Mouse (Mus musculus): ENCODE results near the gene Zc3h12a.

The Zc3h12a gene

GRCm38 (mm10) chr4:125127305-125128084, at the start of gene Zc3h12a:
TSS of gene Zc3h12a (minus strand) at chr4:125127840.
- peak; percentile 90 for DNase-seq (ENCODE audit: low spot score)

GRCm38 (mm10) chr4:125176639-125177165, 49.1 kb upstream of the Zc3h12a start:
- peak; percentile 31 for DNase-seq (ENCODE audit: low spot score)

- no peak for DNase-seq (ENCODE audit: low spot score)
Measured at GRCm38 (mm10) chr4:125176190-125176589, 48.5 kb upstream of the Zc3h12a start.

GRCm38 (mm10) chr4:125175591-125175990, 48.0 kb upstream of the Zc3h12a start:
- DNase-seq (ENCODE audit: low spot score) = no peak

GRCm38 (mm10) chr4:125174516-125175185, 47.0 kb upstream of the Zc3h12a start:
- no peak for DNase-seq (ENCODE audit: low spot score)

GRCm38 (mm10) chr4:125173150-125173549, 45.5 kb upstream of the Zc3h12a start:
- DNase-seq (ENCODE audit: low spot score) = no peak

- no peak for DNase-seq (ENCODE audit: low spot score)
Measured at GRCm38 (mm10) chr4:125172736-125173135, 45.1 kb upstream of the Zc3h12a start.

GRCm38 (mm10) chr4:125167723-125168122, 40.1 kb upstream of the Zc3h12a start:
- no peak for DNase-seq (ENCODE audit: low spot score)

GRCm38 (mm10) chr4:125164861-125165260, 37.2 kb upstream of the Zc3h12a start:
- no peak for DNase-seq (ENCODE audit: low spot score)

- DNase-seq (ENCODE audit: low spot score) = no peak
Measured at GRCm38 (mm10) chr4:125162701-125163100, 35.1 kb upstream of the Zc3h12a start.

GRCm38 (mm10) chr4:125161392-125161791, 33.8 kb upstream of the Zc3h12a start:
- DNase-seq (ENCODE audit: low spot score) = no peak

- no peak for DNase-seq (ENCODE audit: low spot score)
Measured at GRCm38 (mm10) chr4:125160951-125161331, 33.3 kb upstream of the Zc3h12a start.

GRCm38 (mm10) chr4:125160320-125160950, 32.8 kb upstream of the Zc3h12a start:
- DNase-seq (ENCODE audit: low spot score) = peak; percentile 66

GRCm38 (mm10) chr4:125158581-125159317, 31.1 kb upstream of the Zc3h12a start:
- no peak for DNase-seq (ENCODE audit: low spot score)

GRCm38 (mm10) chr4:125158081-125158480, 30.4 kb upstream of the Zc3h12a start:
- no peak for DNase-seq (ENCODE audit: low spot score)

GRCm38 (mm10) chr4:125157322-125157721, 29.7 kb upstream of the Zc3h12a start:
- DNase-seq (ENCODE audit: low spot score) = no peak

- no peak for DNase-seq (ENCODE audit: low spot score)
Measured at GRCm38 (mm10) chr4:125155646-125156045, 28.0 kb upstream of the Zc3h12a start.

- no peak for DNase-seq (ENCODE audit: low spot score)
Measured at GRCm38 (mm10) chr4:125153659-125154241, 26.1 kb upstream of the Zc3h12a start.

- DNase-seq (ENCODE audit: low spot score) = no peak
Measured at GRCm38 (mm10) chr4:125152469-125152868, 24.8 kb upstream of the Zc3h12a start.

- no peak for DNase-seq (ENCODE audit: low spot score)
Measured at GRCm38 (mm10) chr4:125149460-125149859, 21.8 kb upstream of the Zc3h12a start.

GRCm38 (mm10) chr4:125147970-125148369, 20.3 kb upstream of the Zc3h12a start:
- DNase-seq (ENCODE audit: low spot score) = no peak

- no peak for DNase-seq (ENCODE audit: low spot score)
Measured at GRCm38 (mm10) chr4:125145213-125145612, 17.6 kb upstream of the Zc3h12a start.

All from yolk sac, embryonic 10.5 days (tissue).